Mouse (Mus musculus): ENCODE measurements around the gene Btbd35f20.
"Not testable (repeated sequence)": the region's sequence is repeated elsewhere in the genome, so short reads cannot be mapped to it uniquely, and the experiment has no call there.

DNA sequence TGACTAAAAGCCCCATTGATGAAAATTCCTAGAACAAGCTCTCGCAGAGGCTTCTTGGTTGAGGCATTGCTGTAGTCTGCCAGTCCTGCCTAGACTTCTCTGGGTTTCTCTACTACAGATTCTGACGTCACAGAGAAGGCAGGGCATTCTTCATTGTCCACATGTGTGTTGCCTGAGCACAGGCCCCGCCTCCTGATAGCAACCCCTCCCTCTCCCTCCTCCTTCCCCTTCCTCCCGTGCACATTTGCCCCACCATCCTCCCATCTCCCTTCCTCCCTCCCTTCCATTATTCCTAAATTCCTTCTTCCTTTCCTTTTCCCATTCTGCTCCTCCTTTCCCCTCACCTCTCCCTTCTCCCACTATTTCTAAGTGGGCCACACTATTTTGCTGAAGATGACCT, at the start of gene Btbd35f20:
- TF ChIP-seq EP300 (IDR thresholded peaks at IDR 0.05; ENCODE audit: low read depth in 1 of 2, low read length in 2 of 2); MAFK (IDR thresholded peaks at IDR 0.05; ENCODE audit: borderline replicate concordance, low read depth, low read length): not testable (repeated sequence)

Data from MEL (cell line).